Mouse (Mus musculus): ENCODE results near the gene Trim72.

Gene Trim72

GRCm38 (mm10) chr7:128003688-128004087 lies at the start of gene Trim72:
TSS of gene Trim72 (plus strand) at chr7:128003949.
- DNase-seq (ENCODE audit: low spot score): no peak

- DNase-seq (ENCODE audit: low spot score): no peak
Measured at GRCm38 (mm10) chr7:127959364-127959763, 44.4 kb upstream of the Trim72 start.

GRCm38 (mm10) chr7:127966371-127966918 lies 37.3 kb upstream of the Trim72 start:
- DNase-seq (ENCODE audit: low spot score): peak; percentile 49

- peak; percentile 96 for DNase-seq (ENCODE audit: low spot score)
Measured at GRCm38 (mm10) chr7:127967004-127967921, 36.5 kb upstream of the Trim72 start, which contains the start of gene Fus. TSS of gene Fus (plus strand) at chr7:127967457.

GRCm38 (mm10) chr7:127967922-127968828 lies 35.6 kb upstream of the Trim72 start:
- peak; percentile 84 for DNase-seq (ENCODE audit: low spot score)

GRCm38 (mm10) chr7:127974413-127974930 lies 29.3 kb upstream of the Trim72 start:
- DNase-seq (ENCODE audit: low spot score): peak; percentile 60

- DNase-seq (ENCODE audit: low spot score): no peak
Measured at GRCm38 (mm10) chr7:127978856-127979255, 24.9 kb upstream of the Trim72 start.

GRCm38 (mm10) chr7:127980606-127981005 lies 23.1 kb upstream of the Trim72 start:
- DNase-seq (ENCODE audit: low spot score): no peak

- DNase-seq (ENCODE audit: low spot score): no peak
Measured at GRCm38 (mm10) chr7:127988904-127989303, 14.8 kb upstream of the Trim72 start.

GRCm38 (mm10) chr7:127991643-127992487 lies 11.9 kb upstream of the Trim72 start:
- peak; percentile 60 for DNase-seq (ENCODE audit: low spot score)

GRCm38 (mm10) chr7:127992488-127993340 lies 11.0 kb upstream of the Trim72 start:
- DNase-seq (ENCODE audit: low spot score): no peak

- DNase-seq (ENCODE audit: low spot score): no peak
Measured at GRCm38 (mm10) chr7:127993341-127993977, 10.3 kb upstream of the Trim72 start, which contains the start of gene Pycard. TSS of gene Pycard (minus strand) at chr7:127993867.

GRCm38 (mm10) chr7:127999436-127999835 lies 4.3 kb upstream of the Trim72 start:
- no peak for DNase-seq (ENCODE audit: low spot score)

- no peak for DNase-seq (ENCODE audit: low spot score)
Measured at GRCm38 (mm10) chr7:128000068-128000950, 3.4 kb upstream of the Trim72 start.

GRCm38 (mm10) chr7:128003098-128003497 lies 651 bp upstream of the Trim72 start:
- no peak for DNase-seq (ENCODE audit: low spot score)

- no peak for DNase-seq (ENCODE audit: low spot score)
Measured at GRCm38 (mm10) chr7:128004150-128004486, 369 bp downstream of the Trim72 start.

- no peak for DNase-seq (ENCODE audit: low spot score)
Measured at GRCm38 (mm10) chr7:128004487-128005362, 976 bp downstream of the Trim72 start.

- no peak for DNase-seq (ENCODE audit: low spot score)
Measured at GRCm38 (mm10) chr7:128006193-128006592, 2.4 kb downstream of the Trim72 start.

Measured in MN1 (cell line).